Mouse (Mus musculus) cerebellum, adult 11-12 months (tissue): ENCODE measurements around the gene Magi2.
A peak's percentile ranks its signal among the peaks of the same experiment; 100 is the strongest.

Experiments used
- DNase-seq: peaks from one replicate; pipeline ENCODE4 v3.0.0; 2022

Gene Magi2

GRCm38 (mm10) chr5:20620596-20621511, 1394.0 kb downstream of the Magi2 start:
- no peak for DNase-seq

- DNase-seq, result no peak
These were observed 1395.6 kb downstream of the Magi2 start for GRCm38 (mm10) chr5:20622417-20622816.

- no peak for DNase-seq
These were observed 1396.2 kb downstream of the Magi2 start for GRCm38 (mm10) chr5:20622837-20623573.

DNA sequence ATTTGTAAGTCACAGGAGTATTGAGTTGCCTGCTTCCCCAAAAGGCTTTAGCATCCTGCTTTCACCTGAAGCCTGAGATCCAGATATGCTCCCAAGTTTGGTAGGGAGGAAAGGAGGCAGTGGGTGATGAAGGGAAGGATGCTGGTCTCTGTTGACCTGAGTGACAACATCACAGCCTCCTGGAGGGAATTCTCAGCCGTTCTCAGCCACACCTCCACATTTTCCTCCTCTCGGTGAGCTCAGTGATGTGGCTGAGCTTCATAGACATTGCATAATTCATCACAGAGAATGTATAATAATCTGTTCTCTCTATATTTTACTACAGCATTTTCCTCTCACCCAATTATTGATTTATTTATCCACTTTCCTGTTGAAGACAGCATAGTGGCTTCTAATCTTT, 1398.3 kb downstream of the Magi2 start:
- no peak for DNase-seq

DNA sequence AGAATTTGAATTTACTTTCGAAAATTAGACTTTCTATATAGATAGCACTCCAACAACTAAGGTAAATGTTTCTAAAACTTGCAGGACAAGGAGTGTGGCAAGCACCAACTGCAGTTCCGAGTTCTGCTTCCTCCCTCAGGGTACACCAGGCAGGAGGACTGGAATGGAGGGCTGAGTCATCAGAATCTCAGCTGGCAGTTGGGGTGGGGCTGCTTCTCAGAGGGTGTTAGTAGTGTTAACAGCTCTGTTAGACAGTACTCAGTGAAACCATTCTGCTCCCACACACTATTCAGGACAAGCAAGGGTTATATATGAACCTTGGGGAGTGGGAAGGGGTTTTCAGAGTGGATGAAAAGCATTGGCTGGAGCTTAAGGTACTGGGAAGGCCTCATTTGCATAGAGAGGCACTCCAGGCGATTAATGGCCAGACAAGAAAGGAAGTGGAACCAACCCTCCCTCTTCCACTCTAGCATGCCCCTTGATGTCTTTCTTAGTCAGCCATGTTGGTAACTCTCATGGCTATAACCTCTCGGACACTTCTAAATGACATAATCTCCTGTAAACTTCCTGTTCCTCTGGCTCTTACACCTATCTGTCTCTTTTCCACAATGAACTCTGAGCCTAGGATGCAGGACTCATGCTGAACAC, 1402.2 kb downstream of the Magi2 start:
- no peak for DNase-seq

DNA sequence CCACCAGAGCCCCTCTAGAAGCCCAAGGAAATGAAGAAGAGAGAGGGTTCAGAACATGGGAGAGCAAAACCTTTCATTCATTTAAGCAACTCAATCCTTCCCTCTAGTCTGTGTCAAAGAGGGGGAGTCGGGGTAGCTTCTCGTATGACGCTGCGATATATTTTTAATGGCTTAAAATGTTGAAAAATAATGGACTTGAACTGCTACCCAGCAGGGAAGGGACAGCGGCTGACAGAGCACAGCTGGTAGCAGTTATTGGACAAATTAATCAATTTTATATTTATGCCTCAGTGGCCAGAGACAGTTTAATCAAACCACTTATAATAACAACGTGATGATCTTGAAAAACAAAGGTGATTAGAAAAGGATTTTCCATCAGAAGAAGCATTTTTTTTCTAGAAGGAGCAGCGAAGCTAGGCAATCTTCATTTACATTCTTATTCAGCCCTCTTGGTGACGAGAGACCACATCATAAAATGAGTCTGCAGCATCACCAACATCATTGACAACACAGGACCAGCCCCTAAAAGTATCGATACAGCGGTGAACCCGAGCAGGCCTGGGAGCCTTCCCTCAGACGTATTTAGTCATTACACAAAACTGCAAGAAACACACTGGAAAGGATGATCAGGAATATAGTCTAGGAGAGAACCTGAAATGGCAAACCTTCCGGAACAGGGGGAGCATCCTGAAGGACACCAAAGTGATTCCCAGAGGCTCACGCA, 1407.4 kb downstream of the Magi2 start:
- DNase-seq, result no peak

- no peak for DNase-seq
These were observed 1408.0 kb downstream of the Magi2 start for GRCm38 (mm10) chr5:20634822-20635221.

- DNase-seq, result no peak
These were observed 1410.6 kb downstream of the Magi2 start for GRCm38 (mm10) chr5:20637300-20637989.

- DNase-seq, result no peak
These were observed 1415.4 kb downstream of the Magi2 start for GRCm38 (mm10) chr5:20642196-20642595.

GRCm38 (mm10) chr5:20643741-20644140, 1416.9 kb downstream of the Magi2 start:
- DNase-seq, result no peak

DNA sequence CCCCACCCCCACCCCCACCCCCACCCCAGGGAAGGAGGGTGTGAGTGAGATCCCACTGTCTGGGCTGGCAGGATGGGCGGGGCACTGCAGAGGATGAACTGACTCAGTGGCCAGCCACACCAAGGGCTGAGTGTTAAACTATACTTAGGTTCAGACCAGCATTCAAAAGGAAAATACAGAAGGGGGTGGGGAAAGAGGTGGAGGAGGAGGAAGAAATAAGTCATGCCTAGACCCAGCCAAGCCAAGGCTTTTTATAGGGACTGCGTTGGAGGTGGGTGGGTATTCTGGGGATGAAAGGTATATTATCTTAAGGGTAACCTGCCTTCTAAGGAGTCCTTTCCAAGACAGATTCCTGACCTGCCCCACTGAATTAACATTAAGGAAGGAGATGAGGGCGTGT, 1420.1 kb downstream of the Magi2 start:
- no peak for DNase-seq

DNA sequence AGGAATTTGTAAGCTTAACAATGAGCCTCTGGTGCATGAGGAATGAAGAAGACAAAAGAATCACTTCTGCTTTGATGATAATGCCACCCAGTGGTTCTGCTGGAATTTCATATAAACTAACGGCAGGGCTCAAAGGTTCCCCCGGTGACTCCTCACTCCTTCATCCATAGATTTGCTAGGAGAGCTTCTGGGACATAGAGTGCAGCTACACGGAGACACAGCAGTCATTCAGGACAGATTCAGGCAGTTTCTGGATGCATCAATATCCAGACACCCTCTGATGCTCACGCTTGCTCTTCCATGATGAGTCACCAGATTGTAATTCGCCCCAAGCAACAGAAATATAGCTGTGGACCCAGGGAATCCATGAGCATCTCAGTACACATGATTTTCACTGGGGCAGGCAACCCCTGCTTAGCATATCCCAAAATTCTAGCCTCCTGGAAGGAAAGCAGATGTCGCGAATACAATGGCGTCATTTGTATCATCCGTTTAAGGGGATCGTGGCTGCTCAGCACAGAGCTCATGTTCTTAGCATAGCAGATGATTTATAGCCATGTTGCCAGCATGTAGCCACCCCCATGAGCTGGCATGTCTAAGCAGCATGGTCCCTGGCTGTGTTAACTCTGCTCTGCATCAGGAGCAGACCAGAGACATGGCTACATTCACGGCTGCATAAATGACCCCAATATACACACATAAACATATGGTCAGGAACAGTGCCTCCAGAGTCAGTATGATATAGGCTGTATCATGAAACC, 1426.8 kb downstream of the Magi2 start:
- DNase-seq, result no peak

DNA sequence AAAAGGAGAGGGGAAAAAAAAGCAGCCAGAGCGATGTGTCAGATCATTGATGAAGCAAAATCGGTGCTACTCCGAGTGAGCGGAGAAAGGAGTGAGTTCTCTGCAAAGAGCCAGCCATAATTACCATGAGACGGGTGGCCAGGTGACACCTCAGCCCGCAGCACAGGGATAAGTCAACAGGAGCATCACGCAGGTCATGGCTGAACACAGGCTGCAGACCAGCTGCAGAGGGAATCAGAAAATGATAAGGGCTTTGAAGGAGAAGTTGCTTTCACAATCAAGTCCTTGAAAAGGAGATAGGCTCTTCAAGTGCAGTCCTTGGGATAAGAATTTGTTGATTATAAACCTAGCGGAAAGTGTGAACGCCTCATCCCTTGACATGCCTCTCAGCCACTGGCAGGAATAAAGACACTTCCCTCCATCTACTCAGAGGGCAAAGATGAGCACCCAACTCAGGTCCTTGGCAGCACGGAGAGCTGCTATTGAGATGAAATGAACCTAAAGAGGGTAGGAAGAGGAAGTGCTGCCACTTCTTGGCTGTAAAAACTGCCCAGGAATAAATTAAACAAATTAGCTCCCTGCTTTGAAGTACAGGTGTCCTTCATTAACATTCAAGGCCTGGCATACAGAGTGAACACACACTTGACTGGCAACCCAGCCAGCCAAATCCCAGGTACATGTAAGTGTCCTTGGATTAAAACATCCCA, 1428.1 kb downstream of the Magi2 start:
- DNase-seq, result no peak

GRCm38 (mm10) chr5:20657056-20657455, 1430.2 kb downstream of the Magi2 start:
- no peak for DNase-seq

DNA sequence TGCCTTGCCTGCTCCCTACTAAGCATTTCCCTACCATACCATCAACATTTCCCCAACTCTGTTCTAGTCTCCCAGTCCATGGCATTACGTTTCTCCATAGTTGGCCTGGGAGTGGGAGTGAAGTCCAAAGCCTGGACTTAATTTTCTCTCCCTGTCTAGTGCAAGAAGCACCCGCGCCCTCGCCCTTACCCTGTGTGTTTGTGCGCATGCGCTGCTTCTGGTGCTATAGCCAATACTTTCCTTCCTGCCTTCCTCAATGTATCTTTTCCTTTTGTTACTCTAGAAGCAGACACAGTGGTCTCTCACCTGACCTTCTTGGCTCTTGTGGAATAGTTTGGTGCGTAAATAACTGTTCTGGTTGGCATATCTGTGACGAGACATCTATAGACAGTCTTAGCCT, 1440.8 kb downstream of the Magi2 start:
- DNase-seq, result no peak

GRCm38 (mm10) chr5:20668736-20669355, 1442.0 kb downstream of the Magi2 start:
- DNase-seq, result no peak

- DNase-seq, result no peak
These were observed 1442.6 kb downstream of the Magi2 start for GRCm38 (mm10) chr5:20669456-20669855.

DNA sequence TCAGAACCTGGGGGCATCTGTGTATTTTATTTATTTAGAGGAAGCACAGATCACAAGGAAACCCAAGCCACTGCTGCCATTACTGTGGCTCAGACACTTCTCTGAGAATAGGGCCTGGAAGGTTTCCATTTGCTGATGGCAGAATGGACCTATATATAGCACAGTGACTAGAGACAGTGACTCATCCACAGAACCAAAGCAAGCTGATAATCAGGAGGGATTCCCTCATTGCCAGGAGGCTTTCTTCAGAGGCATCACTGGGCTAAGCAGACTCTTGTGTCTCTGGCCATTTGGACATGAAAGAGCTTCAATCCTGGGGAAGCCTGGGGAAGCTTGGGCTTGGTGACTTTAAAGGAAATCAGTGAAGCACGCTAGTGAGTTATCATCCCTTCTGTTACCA, 1445.0 kb downstream of the Magi2 start:
- peak; percentile 22 for DNase-seq

- no peak for DNase-seq
These were observed 1447.7 kb downstream of the Magi2 start for GRCm38 (mm10) chr5:20674523-20674922.

DNA sequence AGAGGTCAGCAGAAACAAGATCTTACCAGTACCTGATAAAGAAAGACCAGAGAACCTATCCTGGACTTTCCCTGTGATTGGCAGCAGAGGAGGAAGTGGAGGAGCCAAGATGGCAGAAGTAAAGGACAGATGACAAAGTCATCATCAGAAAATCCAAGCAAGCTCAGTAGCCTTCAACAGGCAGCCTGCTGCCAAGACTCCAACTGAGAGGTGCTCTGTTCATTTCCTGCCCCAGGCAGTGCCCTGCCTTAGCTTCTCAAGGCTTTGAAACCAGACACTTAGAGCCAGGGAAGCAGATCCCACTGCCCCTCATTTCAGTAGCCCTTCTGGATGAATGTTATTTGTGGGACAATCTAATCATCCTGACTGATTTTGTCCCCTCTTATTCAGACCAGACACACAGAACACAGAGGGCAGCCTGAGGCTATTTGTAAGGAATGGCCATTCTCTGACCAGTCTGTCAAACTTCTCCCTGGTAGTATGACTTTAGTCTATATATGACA, 1448.4 kb downstream of the Magi2 start:
- no peak for DNase-seq
